Mouse (Mus musculus) adrenal gland, adult 8-10 months (tissue): ENCODE results near the gene Mfap4. TPM values are rescaled to one million over a fixed set of nuclear protein-coding genes. Genes with fewer than 3 reads are reported as not detected.

ENCODE experiments used
- DNase-seq: peaks from one replicate; pipeline ENCODE4 v3.0.0; 2022
- total RNA-seq, 4 experiments: library from RNA; stranded (reverse); gene quantifications; 2 replicates each; pipeline ENCODE4 v1.2.4; 2022

Mfap4 gene
- total RNA-seq, 4 experiments from 2014 or later, result 3.4 to 5.8 (median 4.9) TPM

DNA sequence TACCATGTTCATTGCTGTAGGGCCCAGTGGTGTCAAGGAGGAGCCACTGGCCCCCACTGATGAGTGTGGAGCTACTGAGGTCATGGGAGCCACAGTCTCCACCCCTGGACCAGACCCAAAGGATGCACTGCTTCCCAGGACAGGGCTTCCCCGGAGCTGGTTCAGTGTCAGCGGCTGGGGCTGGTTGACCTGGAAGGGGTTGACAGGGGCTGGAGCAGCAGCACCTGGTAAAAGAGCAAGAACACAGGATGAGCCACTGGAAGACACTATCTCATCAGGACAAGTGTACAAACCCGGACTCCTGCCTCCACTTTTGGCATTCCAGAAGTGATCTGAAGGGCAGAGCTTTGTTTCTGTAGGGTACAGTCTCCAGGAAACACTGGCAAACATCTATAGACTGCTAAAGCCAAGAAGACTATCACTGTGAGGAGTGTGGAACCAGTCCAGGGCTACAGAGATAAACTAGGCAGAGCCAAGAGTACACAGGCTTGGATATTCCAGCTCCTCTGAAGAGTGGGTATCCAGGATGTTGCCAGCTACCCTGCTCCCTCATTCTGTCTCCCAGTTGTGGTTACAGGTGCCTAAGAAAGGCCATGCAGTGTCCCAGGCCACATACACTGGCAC is 34.4 kb downstream of the Mfap4 start:
- DNase-seq, result no peak

DNA sequence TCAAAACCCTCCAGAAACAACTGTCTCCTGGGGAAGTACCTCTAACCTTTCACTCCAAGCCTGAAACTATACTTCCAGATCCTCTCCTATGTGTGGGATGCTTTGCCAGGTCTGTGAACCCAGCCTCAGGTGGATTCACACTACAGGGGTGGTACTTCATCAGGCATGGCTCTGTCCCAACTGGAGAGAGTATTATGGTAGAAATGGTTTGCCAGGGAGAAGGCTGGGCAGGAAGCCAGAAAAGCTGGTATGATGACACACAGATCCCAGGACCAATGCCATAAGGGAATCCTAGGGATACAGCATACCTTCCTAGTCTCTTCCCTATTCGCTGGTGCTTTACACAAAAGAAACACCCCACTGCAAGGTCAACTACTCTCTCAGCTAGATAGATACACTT is 41.6 kb downstream of the Mfap4 start:
- DNase-seq, result no peak

DNA sequence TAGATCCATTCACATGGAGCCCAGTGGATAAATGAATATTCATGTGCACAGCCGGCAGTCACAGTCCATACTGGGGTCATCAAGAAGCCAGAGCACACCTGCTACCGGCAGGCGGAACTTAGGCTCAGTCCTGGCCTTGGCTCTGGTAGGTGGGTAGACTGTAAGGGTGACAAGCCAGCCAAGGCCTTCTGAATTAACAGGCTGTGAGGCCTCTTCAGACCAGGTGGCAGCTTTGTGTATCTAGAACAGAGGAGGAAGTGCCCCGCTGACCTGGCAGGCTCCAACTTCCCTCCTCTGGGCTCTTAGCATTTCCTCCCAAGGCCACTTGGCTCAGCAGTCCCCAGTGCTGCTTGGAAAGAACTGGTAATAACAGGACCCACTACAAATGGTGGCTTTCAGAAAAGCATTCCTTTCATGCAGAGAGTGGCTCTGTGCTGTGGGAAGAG is 44.1 kb downstream of the Mfap4 start:
- DNase-seq, result peak; percentile 29

DNA sequence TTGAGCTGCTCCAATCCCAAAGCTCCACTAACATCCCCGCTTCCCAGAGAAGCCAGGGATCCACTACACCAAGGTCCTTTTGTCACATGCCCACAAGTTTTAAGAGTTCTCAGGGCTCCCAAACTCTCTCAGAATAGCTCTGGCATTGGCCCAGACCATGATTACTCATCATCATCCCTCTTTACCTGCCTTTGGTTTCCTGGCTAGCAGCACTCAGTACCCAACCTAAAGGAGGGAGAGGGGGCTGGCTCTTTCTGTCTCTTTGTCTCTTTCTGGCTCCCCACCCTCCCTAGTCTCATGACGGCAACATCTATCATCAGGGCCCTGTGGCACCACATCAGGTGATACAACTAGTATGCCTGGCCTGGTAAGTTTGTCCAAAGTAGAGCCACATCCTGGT is 47.6 kb downstream of the Mfap4 start:
- DNase-seq, result peak; percentile 25

DNA sequence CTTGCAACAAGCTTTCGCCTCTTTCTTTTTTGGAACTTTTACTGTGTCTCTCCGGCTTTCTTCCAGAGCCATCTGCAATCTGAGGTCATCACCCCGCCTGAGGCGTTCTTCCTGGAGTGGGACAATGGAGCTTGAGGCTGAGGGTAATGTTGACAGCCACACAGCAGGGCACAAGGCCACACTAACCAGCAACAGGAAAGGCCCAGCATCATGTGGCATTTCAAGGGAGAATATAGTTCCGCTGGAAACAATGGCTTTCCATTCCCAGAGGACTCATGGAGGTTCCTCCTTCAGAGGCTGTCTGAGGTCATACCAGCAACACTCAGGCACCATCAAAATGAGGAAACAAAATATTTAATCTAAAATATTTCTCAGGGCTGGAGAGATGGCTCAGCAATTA is 48.3 kb downstream of the Mfap4 start:
- DNase-seq, result peak; percentile 33

DNA sequence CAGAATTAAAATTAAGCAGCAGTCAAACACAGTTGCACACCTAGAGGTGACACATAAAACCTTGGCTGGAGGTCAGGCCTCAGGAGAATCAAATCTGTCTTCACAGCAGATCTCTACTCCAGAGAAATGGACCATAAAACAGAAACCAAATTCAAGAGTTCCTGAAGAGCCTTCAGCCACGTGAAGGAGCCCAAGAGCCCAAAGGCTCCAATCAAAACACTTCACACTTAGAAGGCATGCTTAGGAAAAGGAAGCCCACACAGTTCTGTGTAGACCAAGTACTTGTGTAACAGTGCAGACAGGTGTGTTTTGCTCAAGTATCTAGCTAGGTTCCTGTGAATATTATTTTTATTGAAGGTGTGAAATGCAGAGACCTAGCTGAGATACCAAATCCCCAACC is 50.3 kb downstream of the Mfap4 start:
- DNase-seq, result no peak

DNA sequence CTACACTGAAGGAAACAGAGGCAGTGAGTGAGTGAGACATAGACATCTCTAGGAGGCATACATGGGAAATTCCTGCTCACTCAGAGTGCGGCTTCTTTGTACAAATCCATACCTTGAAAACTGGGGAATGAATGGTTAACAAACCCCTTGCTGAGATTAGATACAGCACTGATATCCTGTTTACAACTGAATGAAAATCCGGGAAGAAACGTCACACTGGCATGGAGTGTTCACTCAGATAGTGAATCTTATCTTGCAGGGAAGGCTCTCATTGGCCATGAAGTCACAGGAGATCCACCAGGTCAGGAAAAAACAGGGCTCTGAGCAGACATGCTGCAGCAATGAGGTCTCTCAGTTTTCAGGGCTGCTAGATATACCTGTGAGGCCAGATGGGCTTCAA is 51.7 kb downstream of the Mfap4 start:
- DNase-seq, result no peak

DNA sequence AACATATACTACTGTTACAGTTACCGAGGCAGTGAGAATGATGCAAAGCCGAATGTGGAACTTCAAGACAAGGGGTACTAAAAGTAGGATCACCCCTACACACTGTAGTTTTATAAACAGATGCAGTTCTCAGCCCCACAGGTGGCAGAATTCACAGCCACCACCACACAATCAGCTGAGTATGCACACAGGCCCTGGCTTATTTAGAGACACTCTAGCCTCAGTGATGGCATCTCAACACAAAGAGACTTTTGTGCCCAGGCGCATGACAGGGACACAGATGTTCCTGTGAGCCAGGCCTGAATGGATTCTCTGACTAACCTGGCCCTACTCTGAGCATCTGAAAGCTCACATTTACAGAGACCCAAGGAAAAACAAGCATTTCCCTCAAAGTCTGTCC is 52.1 kb downstream of the Mfap4 start:
- DNase-seq, result no peak

Other genes with a start within 250 kb of the Mfap4 start
- 10 to 100 TPM; 54.6 to 81.7 (median 68.1) TPM for gene Aldh3a2, start 218.0 kb upstream of the Mfap4 start, total RNA-seq
- not detected for gene Slc47a2, start 142.6 kb upstream of the Mfap4 start, total RNA-seq
- 1 to 10 TPM in 2 of 4 experiments, under 1 TPM in 2; 0.43 to 2.9 (median 0.96) TPM for gene Slc47a1, start 107.1 kb upstream of the Mfap4 start, total RNA-seq
- gene Rnf112, start 31.3 kb upstream of the Mfap4 start, total RNA-seq, result 1 to 10 TPM; 1.7 to 2.3 (median 2.0) TPM
- gene Mapk7, start 9.0 kb downstream of the Mfap4 start, total RNA-seq, result 10 to 100 TPM; 15.2 to 22.1 (median 20.4) TPM
- 10 to 100 TPM; 16.5 to 31.6 (median 25.2) TPM for gene B9d1, start 19.7 kb downstream of the Mfap4 start, total RNA-seq
- 10 to 100 TPM; 27.6 to 47.1 (median 35.7) TPM for gene Epn2, start 94.3 kb downstream of the Mfap4 start, total RNA-seq
- gene Grap, start 167.8 kb downstream of the Mfap4 start, total RNA-seq, result 10 to 100 TPM in 3 of 4 experiments, 1 to 10 TPM in 1; 9.4 to 12.4 (median 11.9) TPM
- 1 to 10 TPM; 1.7 to 2.9 (median 2.3) TPM for gene Fam83g, start 198.7 kb downstream of the Mfap4 start, total RNA-seq
- gene Slc5a10, start 235.4 kb downstream of the Mfap4 start, total RNA-seq, result under 1 TPM in 3 of 4 experiments, not detected in 1; 0.14 to 0.30 (median 0.25) TPM